Mouse (Mus musculus): ENCODE measurements at regions not wholly inside any gene's neighbourhood (a gene's known extent, or its start where the extent isn't known, plus 50 kb on each side); places are given as distances from the start of the nearest gene placed in this dataset.
"Not testable (repeated sequence)": the region's sequence is repeated elsewhere in the genome, so short reads cannot be mapped to it uniquely, and the experiment has no call there.

DNA sequence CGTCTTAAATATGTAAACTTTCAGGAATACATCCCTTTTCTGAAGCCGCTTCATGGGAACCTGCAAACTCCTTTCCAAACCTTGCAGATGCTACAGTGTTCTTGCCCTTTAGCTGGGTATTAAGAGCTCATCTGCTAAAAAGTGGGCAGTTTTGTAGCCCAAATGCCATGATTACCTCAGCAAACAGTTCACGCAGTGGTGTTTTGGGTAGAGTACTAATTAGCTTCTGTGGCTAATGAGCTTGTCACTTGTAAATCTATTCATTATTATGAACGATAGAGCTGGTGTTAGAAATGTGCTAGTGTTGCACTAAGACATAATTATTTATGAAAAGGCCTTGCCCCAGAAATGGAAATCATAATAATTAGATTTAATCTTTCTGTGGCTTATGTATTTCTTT lies 506.1 kb upstream of the Ccng1 start:
- no peak for DNase-seq (ENCODE audit: low read depth, low spot score)

DNA sequence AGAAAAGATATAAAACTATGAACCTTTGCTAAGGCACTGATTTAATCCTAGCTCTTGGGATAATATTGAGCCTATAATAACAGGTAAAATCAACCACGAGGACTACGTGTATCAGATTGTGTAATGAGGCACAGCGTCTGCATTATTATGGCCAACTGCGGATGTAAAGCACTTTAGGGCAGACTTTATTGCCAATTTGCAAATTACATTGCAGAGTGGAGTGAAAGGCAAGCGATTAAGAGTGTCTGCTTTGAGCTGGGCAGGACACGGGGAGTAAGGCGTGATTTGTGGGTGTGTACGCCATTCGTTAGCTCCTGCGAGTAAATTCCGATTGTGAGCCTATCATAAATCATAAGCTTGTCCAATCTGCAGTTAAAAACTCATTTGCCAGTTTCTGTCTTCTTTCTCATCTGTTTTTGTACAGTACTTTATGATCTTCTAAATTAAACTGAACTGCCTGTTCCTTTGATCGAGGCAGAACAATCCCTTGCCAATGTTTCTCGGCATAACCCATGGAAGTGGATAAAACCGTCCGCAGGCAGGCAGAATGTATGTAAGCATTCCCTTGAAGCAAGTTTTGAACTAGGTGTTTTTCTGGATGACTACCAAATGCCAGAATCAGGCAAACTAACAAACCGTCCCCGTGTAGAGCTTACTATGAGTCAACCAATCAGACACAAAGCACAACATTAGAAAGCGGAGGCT lies 505.0 kb upstream of the Ccng1 start:
- no peak for DNase-seq (ENCODE audit: low read depth, low spot score)

DNA sequence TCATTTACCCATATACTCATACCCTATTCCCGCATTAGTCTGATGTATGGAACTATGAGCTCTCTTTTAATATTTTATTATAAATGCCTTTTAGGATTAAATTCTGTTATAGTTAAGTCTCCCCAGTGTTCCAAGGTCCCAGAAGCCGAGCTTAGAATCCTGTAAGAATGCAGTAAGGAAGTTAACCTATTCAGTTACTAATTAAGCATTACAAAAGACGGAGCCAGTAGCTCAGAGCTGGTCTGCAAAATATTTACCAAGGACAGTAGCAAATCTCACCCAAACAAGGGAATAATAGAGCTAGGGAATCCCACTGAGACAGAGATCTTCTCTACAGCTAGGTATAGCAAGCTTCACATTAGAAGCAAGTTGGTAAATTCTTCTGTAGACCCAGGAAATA lies 459.4 kb upstream of the Ccng1 start:
- DNase-seq (ENCODE audit: low read depth, low spot score), result not testable (repeated sequence)

DNA sequence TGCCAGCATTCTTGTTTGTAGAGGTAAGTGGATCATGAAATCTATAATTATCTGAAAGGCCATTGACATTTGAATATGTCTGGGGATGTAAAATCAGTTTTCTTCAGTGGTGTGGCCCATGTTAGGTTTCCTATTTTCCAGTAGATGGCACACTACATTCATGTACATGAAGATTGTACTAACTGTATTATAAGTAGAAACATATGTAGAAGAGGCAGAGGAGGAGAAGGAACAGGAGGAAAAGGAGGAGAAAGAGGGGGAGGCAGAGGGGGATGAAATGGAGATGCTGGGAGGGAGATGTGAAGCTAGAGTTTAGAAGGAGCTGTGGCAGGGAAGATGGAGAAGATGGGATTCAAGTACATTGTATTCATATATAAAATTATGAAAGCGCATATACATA lies 447.1 kb upstream of the Ccng1 start:
- DNase-seq (ENCODE audit: low read depth, low spot score), result peak; percentile 1

DNA sequence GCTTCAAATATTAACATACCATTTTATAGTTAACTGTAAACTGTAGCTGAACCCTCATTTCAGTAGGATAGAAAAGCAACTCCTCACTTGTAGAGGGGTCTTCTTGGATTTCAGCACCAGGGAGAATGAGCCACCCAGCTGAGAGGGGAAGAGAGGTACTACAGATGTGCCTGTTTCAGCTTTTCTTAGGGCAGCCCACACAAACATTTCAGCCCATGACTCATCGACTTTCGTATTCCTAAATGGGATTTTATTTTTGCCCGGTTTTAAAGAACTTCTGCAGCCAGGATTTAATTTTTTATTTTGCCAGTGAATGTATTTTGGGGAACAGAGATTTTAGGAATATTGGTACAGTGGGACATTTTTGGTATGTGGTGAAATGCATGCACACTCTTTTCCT lies 438.9 kb upstream of the Ccng1 start:
- DNase-seq (ENCODE audit: low read depth, low spot score), result no peak

DNA sequence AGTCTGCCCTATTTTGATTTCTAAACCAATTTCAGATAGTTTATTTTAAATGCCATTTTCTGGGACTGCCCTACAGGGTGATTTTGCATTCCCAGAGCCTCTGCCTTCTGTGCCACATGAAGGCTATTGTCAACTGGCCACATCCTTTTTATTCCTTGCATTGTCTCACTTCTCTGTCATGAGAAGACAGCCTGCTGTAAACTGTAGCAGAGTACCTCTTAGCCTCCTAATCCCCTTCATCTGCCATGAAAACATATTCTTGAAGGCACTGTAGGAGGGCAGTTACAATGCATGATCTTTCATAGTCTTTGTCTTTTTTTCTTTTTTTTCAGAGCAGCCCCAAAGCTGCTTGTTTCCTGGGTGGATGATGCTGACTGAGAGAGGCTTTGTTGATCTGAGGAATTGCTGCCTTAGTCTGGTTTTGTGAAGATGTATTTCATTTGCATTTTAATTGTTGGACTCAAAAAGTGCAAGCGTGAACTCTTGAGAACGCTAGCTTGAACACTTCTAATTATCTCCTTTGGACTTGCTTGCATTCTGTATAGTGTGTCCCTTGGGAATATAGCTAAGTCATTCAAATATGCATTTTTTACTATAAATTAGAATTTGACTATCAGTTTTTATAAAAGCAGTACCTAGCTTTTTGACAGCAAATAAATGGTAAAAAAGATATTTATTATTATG lies 405.5 kb upstream of the Ccng1 start:
- no peak for DNase-seq (ENCODE audit: low read depth, low spot score)

DNA sequence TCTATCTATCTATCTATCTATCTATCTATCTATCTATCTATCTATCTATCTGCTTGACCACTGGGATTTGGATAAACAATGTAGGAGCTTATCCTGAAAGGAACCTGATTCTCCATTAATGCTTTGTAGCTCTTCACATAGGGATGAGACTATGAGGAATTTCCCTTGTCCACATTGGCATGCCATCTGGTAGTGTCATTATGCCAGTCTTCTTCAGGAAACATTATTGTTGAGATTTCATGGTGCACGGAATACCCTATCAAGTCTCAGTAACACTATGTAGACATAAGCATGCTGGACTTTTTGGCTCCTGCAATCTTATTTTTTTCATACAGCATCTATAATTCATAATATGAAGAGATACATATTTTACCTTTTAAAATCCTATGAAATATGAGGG lies 404.8 kb upstream of the Ccng1 start:
- no peak for DNase-seq (ENCODE audit: low read depth, low spot score)

DNA sequence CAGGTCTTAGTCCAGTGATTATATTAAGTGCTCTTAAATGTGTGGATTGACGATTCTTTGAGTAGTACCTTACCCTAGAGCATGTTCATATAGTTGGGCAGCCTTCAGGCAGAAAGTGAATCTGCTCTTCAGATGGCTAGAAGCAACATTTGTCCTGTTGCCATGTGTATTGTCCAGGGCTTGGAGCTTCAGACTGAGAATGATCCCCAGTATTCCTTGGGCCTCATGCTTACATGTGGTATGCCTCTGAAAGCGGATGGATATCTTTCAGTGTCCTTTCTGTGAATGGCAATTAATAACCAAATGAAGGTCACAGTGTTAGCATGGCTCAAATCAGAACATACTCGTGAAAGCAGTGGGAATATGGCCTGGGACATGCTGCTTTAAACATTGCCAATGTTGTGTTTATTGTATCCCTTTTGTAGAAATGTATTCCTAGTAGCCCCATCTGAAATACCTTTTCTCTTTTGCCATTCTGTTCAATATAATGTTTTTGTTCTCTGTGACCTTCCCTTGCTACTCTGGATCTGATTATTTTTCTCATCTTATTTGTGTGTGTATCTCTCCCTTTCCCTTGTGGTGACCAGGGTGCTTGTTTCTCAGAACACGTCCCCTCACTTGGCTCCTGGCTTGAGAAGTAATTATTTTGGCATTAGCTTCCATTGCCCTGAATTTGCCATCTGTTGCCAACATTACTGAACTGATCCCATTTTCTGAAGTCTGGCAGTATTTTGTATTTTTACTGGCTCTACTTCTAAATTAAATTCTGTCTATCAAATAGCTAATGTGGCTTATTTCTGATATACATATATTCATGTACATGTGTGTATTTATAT lies 403.9 kb upstream of the Ccng1 start:
- DNase-seq (ENCODE audit: low read depth, low spot score), result no peak

DNA sequence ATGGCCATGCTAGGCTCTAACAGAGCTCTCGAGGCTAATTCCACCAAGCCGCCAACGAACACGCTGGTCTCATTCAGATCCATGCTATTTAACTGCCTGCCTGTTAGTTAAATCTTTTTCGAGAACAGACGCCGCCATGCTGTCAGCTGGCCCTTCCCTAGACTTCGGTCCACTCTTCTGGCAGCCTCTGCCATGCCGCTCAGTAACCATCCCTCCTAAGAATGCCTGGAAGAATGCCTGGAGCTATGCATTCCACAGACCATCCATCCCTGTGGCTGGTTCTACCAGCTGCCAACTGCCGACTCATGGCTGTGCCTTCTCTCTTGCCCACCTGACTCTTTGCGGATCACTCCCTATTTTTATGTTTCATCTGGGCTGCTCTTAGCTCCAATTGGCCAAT lies 402.2 kb upstream of the Ccng1 start:
- DNase-seq (ENCODE audit: low read depth, low spot score), result no peak

All from 3T3-L1 (cell line).